Mouse (Mus musculus) left cerebral cortex, postnatal 36 days (tissue): Measurements from ENCODE around the gene Trak1. TPM values are rescaled to one million over a fixed set of nuclear protein-coding genes. Genes with fewer than 3 reads are reported as not detected.

Source experiments
- DNase-seq, 2 experiments: peaks; one replicate each; pipeline ENCODE4 v3.0.0; 2021 to 2022; ENCODE audit warnings: low spot score in 2 of 2, mixed read lengths in 1 of 2
- intact Hi-C: fragments of 180-260 bp; cut with DNase I; formaldehyde crosslinking; loops from one replicate; pipeline ENCODE4 v1.15.1; 2025
- total RNA-seq, 2 experiments: library from RNA; stranded (reverse); gene quantifications; 2 replicates each; pipeline ENCODE4 v1.2.3; 2021

Gene Trak1
- total RNA-seq, 2 experiments from 2014 or later: 229 to 269 TPM

DNA sequence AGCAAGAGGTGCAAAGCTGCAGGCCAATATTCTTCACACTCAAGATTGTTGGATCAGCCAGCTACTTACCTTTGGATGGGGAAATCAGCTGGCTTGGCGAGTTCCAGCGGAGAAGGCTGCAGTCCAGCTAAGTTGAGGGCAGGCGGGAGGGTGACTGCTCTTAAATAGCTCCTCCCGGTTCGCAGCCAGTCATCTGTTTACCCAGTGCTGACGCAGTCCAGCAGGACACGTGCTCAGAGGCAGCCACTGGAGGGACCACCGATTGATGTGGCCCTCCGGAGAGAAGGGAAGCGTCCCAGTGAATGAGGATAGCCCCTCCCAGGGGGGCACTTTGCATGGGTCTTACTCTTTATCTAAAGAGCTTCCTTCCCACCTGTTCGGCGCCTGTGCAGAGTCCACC lies 198.2 kb downstream of the Trak1 start, which contains the start of gene Cck:
Cck (minus strand) TSS at position 166 of the 400 bp plus-strand sequence.
- intact Hi-C loops: no loop called here
- peak; percentile 80 to 82 for DNase-seq

DNA sequence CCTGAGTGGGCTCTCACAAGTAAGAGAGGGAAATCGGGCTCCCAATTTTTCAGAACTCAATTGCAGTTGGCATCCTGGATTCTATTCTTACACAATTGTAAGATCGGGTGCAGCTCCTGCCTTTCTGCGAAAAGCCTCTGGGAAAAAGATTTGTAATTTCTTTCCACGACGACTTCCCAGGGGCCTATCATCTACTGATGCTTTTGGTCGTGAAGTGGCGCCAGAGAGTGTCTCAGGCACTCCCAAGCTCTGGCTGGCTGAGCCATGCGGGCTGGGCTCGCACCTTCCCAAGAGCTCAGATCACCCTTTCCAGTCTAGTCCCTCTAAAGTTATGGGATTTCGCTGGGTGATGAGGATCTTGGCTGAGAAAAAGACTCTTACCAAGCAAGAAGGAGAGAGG lies 198.8 kb downstream of the Trak1 start:
- peak; percentile 58 to 60 for DNase-seq
- intact Hi-C loops: no loop called here

GRCm38 (mm10) chr9:121505346-121505745 lies 208.0 kb downstream of the Trak1 start:
- intact Hi-C loops: loop anchor here (5.0 kb wide), 1 partner anchor 52 kb away; no protein-coding TSS in a partner anchor
- peak; percentile 74 to 78 for DNase-seq

DNA sequence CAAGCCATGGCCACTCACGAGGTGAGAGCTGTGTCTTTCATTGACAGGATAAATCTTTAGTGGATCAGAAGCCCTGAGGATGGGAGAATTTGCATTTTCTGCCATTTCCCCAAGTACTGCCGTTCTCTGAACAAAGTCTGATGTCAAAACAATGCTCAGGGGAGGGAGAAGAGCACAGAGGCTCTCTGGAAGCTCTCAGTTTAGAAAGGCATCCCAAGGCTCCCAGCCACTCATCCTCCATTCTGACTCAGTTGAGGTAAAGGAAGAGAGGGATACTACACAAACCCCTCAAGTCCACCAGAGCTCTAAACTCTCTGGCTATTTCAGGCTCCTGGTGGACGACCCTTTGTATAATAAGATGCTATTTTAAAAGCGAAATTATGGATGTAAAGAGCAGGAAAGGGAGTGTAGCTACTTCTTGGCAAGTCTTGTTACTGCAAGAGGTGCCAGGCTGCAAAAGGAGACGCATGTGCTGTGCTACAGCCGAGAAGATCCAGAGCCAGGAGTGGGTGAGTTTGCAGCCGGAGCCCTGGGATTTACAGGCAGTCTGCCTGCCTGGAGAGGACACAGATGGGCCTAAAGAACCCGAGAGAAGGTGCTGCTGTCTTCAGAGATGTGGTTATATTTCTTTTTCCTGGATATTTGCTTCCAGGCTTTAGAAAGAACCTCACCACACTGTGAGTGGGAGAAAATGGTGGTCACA lies 209.3 kb downstream of the Trak1 start:
- peak; percentile 79 to 85 for DNase-seq
- intact Hi-C loops: loop anchor here (5.0 kb wide), 1 partner anchor 51 kb away; no protein-coding TSS in a partner anchor

DNA sequence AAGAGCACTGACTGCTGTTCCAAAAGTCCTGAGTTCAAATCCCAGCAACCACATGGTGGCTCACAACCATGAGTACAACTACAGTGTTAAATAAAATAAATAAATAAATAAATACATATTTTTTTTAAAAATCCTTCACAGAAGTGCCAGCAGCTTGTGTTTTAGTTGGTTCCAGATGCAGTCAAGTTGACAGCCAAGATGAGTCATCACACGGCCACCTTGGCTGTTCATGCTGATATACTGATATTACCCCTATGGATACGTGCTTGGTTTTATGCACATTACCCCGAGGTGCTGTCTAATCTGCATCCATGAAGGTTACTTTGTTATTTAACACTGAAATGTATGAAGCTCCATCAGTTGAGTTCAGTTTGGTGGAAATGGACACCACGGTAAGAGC lies 214.6 kb downstream of the Trak1 start:
- intact Hi-C loops: no loop called here

DNA sequence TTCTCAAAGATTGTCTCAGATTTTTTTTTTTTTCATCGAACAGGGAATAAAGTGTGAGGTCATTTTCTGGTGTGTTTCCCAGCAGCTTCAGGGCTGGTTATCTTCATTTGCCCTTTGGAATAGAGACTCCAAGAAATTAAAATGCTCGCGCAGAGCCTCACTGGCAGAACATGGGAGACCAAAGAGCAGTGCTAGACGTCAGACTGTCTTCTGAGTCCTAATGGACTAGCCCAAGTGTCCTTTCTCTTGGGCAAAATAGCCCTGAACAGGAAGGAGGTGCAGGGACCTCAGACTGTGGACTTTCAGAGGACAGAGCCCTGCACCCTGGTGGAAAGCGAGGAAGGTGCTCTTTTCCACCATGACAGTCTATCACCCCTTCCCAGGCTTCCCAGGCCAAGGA lies 217.2 kb downstream of the Trak1 start:
- intact Hi-C loops: no loop called here
- no peak for DNase-seq

More for the DNA sequence above, 214.6 kb downstream of the Trak1 start:
- DNase-seq: no peak

- no peak for DNase-seq
- intact Hi-C loops: no loop called here
Observed at GRCm38 (mm10) chr9:121520047-121520446, 222.7 kb downstream of the Trak1 start.

Other genes with a start within 250 kb of the Trak1 start
- gene Ulk4, start 20.3 kb upstream of the Trak1 start, total RNA-seq: 10 to 100 TPM in 1 of 2 experiments, 1 to 10 TPM in 1; 6.3 to 11.4 TPM
- gene Cck, start 198.2 kb downstream of the Trak1 start, total RNA-seq: 100 to 1,000 TPM; 676 to 879 TPM